In genomic region chr1:32397553-32397952, GRCm38 (mm10) we compare ENCODE assay signal across 30 mouse cellular contexts.
DNase-seq lines count a peak whose midpoint lies in the region; ATAC-seq lines count a peak whose summit lies in the region.
"Had no signal": no experiment of that assay in that cellular context is flagged by ENCODE, and none has a peak within 500 bp of the region (broad histone marks: within the 10 kb centered on the region; RNA-seq: fewer than 3 reads in every experiment).

No protein-coding gene starts in this region.

- no peaks in the 10 kb centered on the region for H3K36me3 ChIP-seq in forebrain, embryonic 13.5 days (ENCODE audit: poor library complexity, severe bottlenecking)
- H3K36me3 ChIP-seq in forebrain, embryonic 10.5 days (replicated peaks): no peaks in the 10 kb centered on the region
- H3K36me3 ChIP-seq in neural tube, embryonic 15.5 days: no peaks in the 10 kb centered on the region
- H3K36me3 ChIP-seq: embryonic facial prominence, embryonic 15.5 days; heart, embryonic 13.5 days; hindbrain, embryonic 12.5 days; limb, embryonic 12.5 days; neural tube, embryonic 12.5 days had no signal

- H3K27ac ChIP-seq in forebrain, embryonic 13.5 days: no peak overlapping the region
- no peak overlapping the region for H3K27ac ChIP-seq in forebrain, embryonic 10.5 days
- no peak overlapping the region for H3K27ac ChIP-seq in neural tube, embryonic 15.5 days (replicated peaks)
- H3K27ac ChIP-seq: embryonic facial prominence, embryonic 15.5 days; heart, adult 2 months; heart, embryonic 13.5 days; hindbrain, embryonic 12.5 days; limb, embryonic 12.5 days; neural tube, embryonic 12.5 days had no signal

- no peaks in the 10 kb centered on the region for H3K27me3 ChIP-seq in forebrain, embryonic 13.5 days
- no peaks in the 10 kb centered on the region for H3K27me3 ChIP-seq in forebrain, embryonic 10.5 days (ENCODE audit: poor library complexity, severe bottlenecking)
- no peaks in the 10 kb centered on the region for H3K27me3 ChIP-seq in neural tube, embryonic 15.5 days (replicated peaks)
- H3K27me3 ChIP-seq: embryonic facial prominence, embryonic 15.5 days; heart, embryonic 13.5 days; hindbrain, embryonic 12.5 days; limb, embryonic 12.5 days; neural tube, embryonic 12.5 days had no signal

- no peak overlapping the region for H3K9ac ChIP-seq in forebrain, embryonic 13.5 days
- H3K9ac ChIP-seq in neural tube, embryonic 15.5 days (replicated peaks): no peak overlapping the region
- H3K9ac ChIP-seq: embryonic facial prominence, embryonic 15.5 days; heart, embryonic 13.5 days; hindbrain, embryonic 12.5 days; limb, embryonic 12.5 days; liver, postnatal 0 days; neural tube, embryonic 12.5 days had no signal

- H3K4me3 ChIP-seq in forebrain, embryonic 13.5 days: no peak overlapping the region
- no peak overlapping the region for H3K4me3 ChIP-seq in forebrain, embryonic 10.5 days
- no peak overlapping the region for H3K4me3 ChIP-seq in neural tube, embryonic 15.5 days (replicated peaks)
- H3K4me3 ChIP-seq: embryonic facial prominence, embryonic 15.5 days; heart, adult 2 months; heart, embryonic 13.5 days; hindbrain, embryonic 12.5 days; limb, embryonic 12.5 days; neural tube, embryonic 12.5 days had no signal

- peak; percentile 74 for ATAC-seq in forebrain, embryonic 13.5 days
- peak; percentile 47; the same call in 1 of the 2 replicates for ATAC-seq in neural tube, embryonic 15.5 days (ENCODE audit: low FRiP score)
- ATAC-seq in megakaryocyte, adult 5-6 weeks (ENCODE audit: poor library complexity, severe bottlenecking): no peak
- ATAC-seq: activated CD4-positive, CD25-positive, alpha-beta regulatory T cell, adult 4 months; inflammation-experienced regulatory T-cells, adult 6 months; liver, postnatal 0 days had no signal

- H3K4me2 ChIP-seq in forebrain, embryonic 13.5 days: no peak overlapping the region
- no peak overlapping the region for H3K4me2 ChIP-seq in neural tube, embryonic 15.5 days
- H3K4me2 ChIP-seq: embryonic facial prominence, embryonic 15.5 days; heart, embryonic 13.5 days; hindbrain, embryonic 12.5 days; limb, embryonic 12.5 days; liver, embryonic 11.5 days; midbrain, embryonic 11.5 days; neural tube, embryonic 12.5 days had no signal

- 71% methylated on average over 6 of the region's 6 CpGs for WGBS in forebrain, embryonic 13.5 days
- 92% methylated on average over 6 of the region's 6 CpGs for WGBS in forebrain, embryonic 10.5 days
- WGBS in neural tube, embryonic 15.5 days: 79% methylated on average over 6 of the region's 6 CpGs

- DNase-seq in forebrain, embryonic 10.5 days (ENCODE audit: extremely low spot score, low spot score): no peak
- DNase-seq in neural tube, embryonic 10.5 days (ENCODE audit: extremely low spot score, low spot score): no peak
- peak; percentile 75 for DNase-seq in layer of hippocampus, adult 9-11 months
- no peak for DNase-seq in spleen, postnatal 14 days (ENCODE audit: low spot score in 2 of 2)
- DNase-seq in urinary bladder, postnatal 25 days (ENCODE audit: low spot score): no peak
- DNase-seq: adrenal gland, adult 8-10 months; cerebellum, adult 8-10 months; gastrocnemius, postnatal 25 days; heart, adult 2 months; heart, postnatal 14 days; kidney, adult 18-20 months; kidney, postnatal 10 days; liver, postnatal 0 days; lung, postnatal 10 days; right cerebral cortex, adult 18-20 months; right cerebral cortex, postnatal 4 days; thymus, adult 2 months; thymus, postnatal 4 days had no signal

- no peaks in the 10 kb centered on the region for H3K9me3 ChIP-seq in forebrain, embryonic 13.5 days (replicated peaks)
- H3K9me3 ChIP-seq in forebrain, embryonic 10.5 days: no peaks in the 10 kb centered on the region
- H3K9me3 ChIP-seq in neural tube, embryonic 15.5 days (replicated peaks): no peaks in the 10 kb centered on the region
- H3K9me3 ChIP-seq: embryonic facial prominence, embryonic 15.5 days; heart, embryonic 13.5 days; hindbrain, embryonic 12.5 days; limb, embryonic 12.5 days; neural tube, embryonic 12.5 days had no signal

- H3K4me1 ChIP-seq in forebrain, embryonic 13.5 days: no peaks in the 10 kb centered on the region
- H3K4me1 ChIP-seq in forebrain, embryonic 10.5 days: no peaks in the 10 kb centered on the region
- H3K4me1 ChIP-seq in neural tube, embryonic 15.5 days: no peaks in the 10 kb centered on the region
- H3K4me1 ChIP-seq: embryonic facial prominence, embryonic 15.5 days; heart, embryonic 13.5 days; hindbrain, embryonic 12.5 days; limb, embryonic 12.5 days; neural tube, embryonic 12.5 days had no signal
